12 mouse cellular contexts compared by ENCODE assay signal in genomic region chr4:132181721-132182658, GRCm38 (mm10). TPM values are rescaled to one million over a fixed set of nuclear protein-coding genes. Genes with fewer than 3 reads are reported as not detected.
DNase-seq lines count a peak whose midpoint lies in the region; ATAC-seq lines count a peak whose summit lies in the region.
"Had no signal": no experiment of that assay in that cellular context is flagged by ENCODE, and none has a peak within 500 bp of the region (broad histone marks: within the 10 kb centered on the region; RNA-seq: fewer than 3 reads in every experiment).

No protein-coding gene starts in this region.

- no peak for ATAC-seq in midbrain, embryonic 15.5 days (replicated peaks)

- DNase-seq in cerebellum, postnatal 10 days, result peak; percentile 21 to 30
- no peak for DNase-seq in cerebellum, adult 11 months
- peak; percentile 21 to 34 for DNase-seq in spleen, postnatal 36 days (ENCODE audit: low spot score in 2 of 2)
- DNase-seq in spleen, adult 12 weeks (ENCODE audit: low spot score), result no peak
- DNase-seq in kidney, adult 11 months, result peak; percentile 49
- peak; percentile 50 for DNase-seq in splenic B cell, adult 2 months (ENCODE audit: low read depth, low spot score)
- no peak for DNase-seq in right cerebral cortex, adult 18-20 months
- DNase-seq: adrenal gland, postnatal 14 days; liver, embryonic 13.5 days had no signal

- H3K27ac ChIP-seq in midbrain, embryonic 15.5 days, result no peak overlapping the region
- H3K27ac ChIP-seq: embryonic facial prominence, embryonic 12.5 days; hindbrain, embryonic 15.5 days; liver, embryonic 13.5 days had no signal

- no peaks in the 10 kb centered on the region for H3K4me1 ChIP-seq in midbrain, embryonic 15.5 days
- H3K4me1 ChIP-seq: embryonic facial prominence, embryonic 12.5 days; hindbrain, embryonic 15.5 days had no signal

- WGBS in midbrain, embryonic 15.5 days, result 69% methylated on average over 22 of the region's 22 CpGs

- no peak overlapping the region for H3K4me3 ChIP-seq in midbrain, embryonic 15.5 days
- H3K4me3 ChIP-seq: embryonic facial prominence, embryonic 12.5 days; hindbrain, embryonic 15.5 days; liver, embryonic 13.5 days had no signal

- H3K36me3 ChIP-seq in splenic B cell, adult 2 months (ENCODE audit: control insufficient read depth, insufficient read depth, low read length, poor library complexity, severe bottlenecking), result peaks cover 10% of the 10 kb centered on the region; the same call in 1 of the 2 replicates
- H3K36me3 ChIP-seq in midbrain, embryonic 15.5 days (replicated peaks), result peaks cover 8% of the 10 kb centered on the region

- H3K4me2 ChIP-seq in midbrain, embryonic 15.5 days, result no peak overlapping the region
- H3K4me2 ChIP-seq: embryonic facial prominence, embryonic 12.5 days; hindbrain, embryonic 15.5 days; liver, embryonic 13.5 days had no signal

- H3K9ac ChIP-seq in midbrain, embryonic 15.5 days, result no peak overlapping the region
- H3K9ac ChIP-seq: embryonic facial prominence, embryonic 12.5 days; hindbrain, embryonic 15.5 days; liver, embryonic 13.5 days had no signal

- H3K9me3 ChIP-seq in midbrain, embryonic 15.5 days, result no peaks in the 10 kb centered on the region
- H3K9me3 ChIP-seq: embryonic facial prominence, embryonic 12.5 days; hindbrain, embryonic 15.5 days; liver, embryonic 13.5 days had no signal

- H3K27me3 ChIP-seq in splenic B cell, adult 2 months (ENCODE audit: control insufficient read depth, insufficient read depth, low read length, poor library complexity, severe bottlenecking), result no peaks in the 10 kb centered on the region
- no peaks in the 10 kb centered on the region for H3K27me3 ChIP-seq in midbrain, embryonic 15.5 days (replicated peaks)
- H3K27me3 ChIP-seq: embryonic facial prominence, embryonic 12.5 days; hindbrain, embryonic 15.5 days; liver, embryonic 13.5 days had no signal

RNA-seq across cellular contexts. Expression of gene Ythdf2, which starts 30.1 kb away (rescaled TPM):
- polyA plus RNA-seq in midbrain, embryonic 15.5 days (2015; fragmentation: Nextera tagmentation; extraction: Ambion mirVana), result 117 and 120 TPM in 2 replicates

RNA-seq across cellular contexts. Expression of gene Oprd1, which starts 37.7 kb away (rescaled TPM):
- polyA plus RNA-seq in midbrain, embryonic 15.5 days (2015; fragmentation: Nextera tagmentation; extraction: Ambion mirVana), result 0.37 and 0.48 TPM in 2 replicates

Comparison
In these comparisons a context has a peak if more than half of its experiments do, and no peak if none do; other contexts are left out.
1. DNase-seq: peak in cerebellum, postnatal 10 days (2 of 2), spleen, postnatal 36 days (2 of 2), kidney, adult 11 months (single experiment) and splenic B cell, adult 2 months (single experiment); none in cerebellum, adult 11 months (single experiment), spleen, adult 12 weeks (single experiment) and right cerebral cortex, adult 18-20 months (single experiment).